Mouse (Mus musculus) urinary bladder, adult 2 months (tissue): Measurements from ENCODE around the gene Sec24c. TPM values are rescaled to one million over a fixed set of nuclear protein-coding genes. Genes with fewer than 3 reads are reported as not detected.
A peak's percentile ranks its signal among the peaks of the same experiment; 100 is the strongest.
"Not testable (repeated sequence)": the region's sequence is repeated elsewhere in the genome, so short reads cannot be mapped to it uniquely, and the experiment has no call there.

Source experiments
- DNase-seq: peaks from one replicate; pipeline ENCODE4 v3.0.0; 2022; ENCODE audit warnings: low spot score
- polyA plus RNA-seq: library from polyadenylated mRNA; depleted of rRNA; stranded (reverse); fragments of >200 nt; gene quantifications from 2 replicates; pipeline ENCODE4 v1.2.3, GENCODE M21; 2012

Gene Sec24c
- polyA plus RNA-seq, 1 experiment: 90.1 TPM

DNA sequence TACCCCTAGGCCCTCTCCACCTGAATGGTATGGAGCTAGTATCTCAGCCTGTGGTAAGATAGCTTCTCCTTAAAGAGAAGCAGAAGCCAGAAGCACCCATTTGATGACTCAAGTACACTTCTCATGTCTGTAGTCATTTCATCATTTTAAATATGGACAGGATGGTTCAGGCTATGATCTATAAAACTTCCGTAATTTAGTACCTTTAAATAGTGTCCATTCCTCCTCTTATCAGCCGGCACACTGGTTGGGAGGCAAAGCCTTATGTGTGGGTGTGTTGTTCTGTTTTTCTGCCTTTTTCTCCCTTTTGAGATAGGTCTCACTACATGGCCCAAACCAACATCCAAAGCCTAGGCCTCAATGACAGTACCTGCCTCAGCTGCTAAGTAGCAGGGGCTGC is 24.4 kb downstream of the Sec24c start:
- DNase-seq: no peak

DNA sequence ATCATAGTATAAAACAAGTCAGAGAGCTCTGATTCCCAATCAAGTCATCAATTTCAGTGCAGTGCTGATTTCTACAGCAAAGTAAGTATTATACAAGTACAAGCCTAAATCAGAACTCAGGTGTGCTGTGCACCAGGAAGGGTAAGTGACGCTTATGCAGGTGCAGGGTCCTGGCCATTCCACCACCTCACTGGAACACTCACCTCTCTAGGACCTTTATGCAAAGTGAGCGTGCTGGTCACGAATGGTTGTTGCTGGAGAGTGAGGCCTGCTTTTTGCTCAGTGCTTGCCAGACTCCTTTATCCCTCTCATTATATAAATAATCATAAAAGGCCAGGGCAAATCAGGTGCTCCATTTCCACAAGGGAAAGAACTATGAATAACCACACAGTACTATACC is 26.3 kb downstream of the Sec24c start:
- DNase-seq: no peak

DNA sequence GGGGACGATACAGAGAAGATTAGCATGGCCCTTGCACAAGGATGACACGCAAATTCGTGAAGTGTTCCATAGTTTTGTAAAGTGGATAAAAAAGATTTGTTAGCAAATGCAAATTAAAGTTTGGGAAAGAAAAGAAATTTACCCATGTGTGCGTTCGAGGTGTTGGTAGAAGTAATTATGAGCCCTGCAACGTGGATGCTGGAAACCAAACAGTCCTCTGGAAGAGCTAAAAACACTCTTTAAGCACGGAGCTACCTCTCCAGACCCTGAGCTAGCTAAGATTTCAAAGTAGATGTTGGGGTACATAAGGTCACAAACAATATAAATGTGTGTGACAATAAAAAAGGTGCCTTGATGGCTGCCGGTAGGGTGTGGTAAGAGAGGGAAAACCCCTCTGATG is 27.4 kb downstream of the Sec24c start:
- no peak for DNase-seq

DNA sequence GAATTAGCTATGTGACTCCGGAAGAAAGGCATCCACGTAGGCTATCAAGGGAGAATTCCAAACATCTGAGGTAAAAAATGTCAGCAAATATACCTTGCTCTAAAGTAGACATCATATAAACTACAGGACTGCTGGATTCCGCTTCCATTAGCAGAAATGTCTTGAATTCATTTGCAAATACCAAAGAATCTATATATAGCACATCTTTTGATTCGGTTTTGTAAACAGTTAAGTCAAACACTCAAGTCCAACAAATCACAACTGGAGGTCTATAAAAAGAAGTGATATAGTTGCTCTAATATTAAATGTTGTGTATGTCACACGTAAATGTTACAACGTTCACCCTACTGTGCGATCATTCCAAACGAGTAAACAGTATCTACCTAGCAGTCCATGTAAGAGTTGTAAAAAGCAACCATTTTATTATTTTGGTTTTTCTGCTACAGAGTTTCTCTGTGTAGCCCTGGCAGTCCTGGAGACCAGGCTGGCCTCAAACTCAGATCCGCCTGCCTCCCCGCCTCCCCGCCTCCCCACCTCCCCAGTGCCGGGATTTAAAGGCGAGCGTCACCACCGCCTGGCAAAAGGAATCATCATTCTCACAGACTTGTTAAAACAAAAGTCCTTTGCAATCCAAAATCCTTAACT is 28.1 kb downstream of the Sec24c start:
- no peak for DNase-seq

DNA sequence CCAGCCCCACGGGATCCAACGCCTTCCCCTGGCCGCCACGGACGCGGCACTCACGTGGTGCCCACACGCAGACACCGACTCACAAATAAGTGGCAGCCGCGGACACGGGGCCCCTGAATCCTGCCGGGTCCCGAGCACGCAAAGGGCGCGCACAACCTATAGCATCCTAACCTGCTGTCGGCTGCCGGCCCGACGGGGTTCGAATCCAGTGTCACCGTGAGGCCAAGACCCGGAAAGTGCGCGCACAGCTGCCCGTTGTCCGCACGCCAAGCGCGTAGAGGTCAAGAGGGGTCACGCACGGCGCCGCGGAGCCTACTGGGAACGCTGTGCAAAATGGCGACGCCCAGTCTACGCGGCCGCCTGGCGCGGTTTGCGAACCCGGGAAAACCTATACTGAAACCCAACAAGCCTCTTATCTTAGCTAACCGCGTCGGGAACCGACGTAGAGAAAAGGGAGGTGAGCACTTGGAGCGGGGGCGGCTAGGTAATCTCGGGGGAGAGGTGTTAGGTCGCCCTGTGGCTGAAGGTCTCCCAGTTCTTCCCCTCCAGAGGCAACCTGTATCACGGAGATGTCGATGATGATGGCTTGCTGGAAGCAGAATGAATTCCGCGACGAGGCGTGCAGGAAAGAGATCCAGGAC is 28.8 kb downstream of the Sec24c start, which contains the start of gene Chchd1:
Gene Chchd1 (plus strand): TSS at position 266 of the 641 bp plus-strand sequence.
- DNase-seq: peak; percentile 93

DNA sequence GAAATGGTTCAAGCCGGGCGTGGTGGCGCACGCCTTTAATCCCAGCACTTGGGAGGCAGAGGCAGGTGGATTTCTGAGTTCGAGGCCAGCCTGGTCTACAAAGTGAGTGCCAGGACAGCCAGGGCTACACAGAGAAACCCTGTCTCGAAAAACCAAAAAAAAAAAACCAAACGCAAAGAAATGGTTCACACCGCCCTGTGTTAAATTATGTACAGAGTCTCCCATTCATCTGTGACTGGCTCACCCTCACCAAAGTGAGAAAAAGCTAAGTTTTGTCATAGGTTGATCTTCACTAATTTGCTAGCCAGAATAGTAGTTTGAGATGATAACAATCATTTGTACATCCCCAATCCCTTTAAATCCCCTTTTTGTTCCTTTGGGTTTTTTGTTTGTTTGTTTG is 29.4 kb downstream of the Sec24c start:
- not testable (repeated sequence) for DNase-seq

DNA sequence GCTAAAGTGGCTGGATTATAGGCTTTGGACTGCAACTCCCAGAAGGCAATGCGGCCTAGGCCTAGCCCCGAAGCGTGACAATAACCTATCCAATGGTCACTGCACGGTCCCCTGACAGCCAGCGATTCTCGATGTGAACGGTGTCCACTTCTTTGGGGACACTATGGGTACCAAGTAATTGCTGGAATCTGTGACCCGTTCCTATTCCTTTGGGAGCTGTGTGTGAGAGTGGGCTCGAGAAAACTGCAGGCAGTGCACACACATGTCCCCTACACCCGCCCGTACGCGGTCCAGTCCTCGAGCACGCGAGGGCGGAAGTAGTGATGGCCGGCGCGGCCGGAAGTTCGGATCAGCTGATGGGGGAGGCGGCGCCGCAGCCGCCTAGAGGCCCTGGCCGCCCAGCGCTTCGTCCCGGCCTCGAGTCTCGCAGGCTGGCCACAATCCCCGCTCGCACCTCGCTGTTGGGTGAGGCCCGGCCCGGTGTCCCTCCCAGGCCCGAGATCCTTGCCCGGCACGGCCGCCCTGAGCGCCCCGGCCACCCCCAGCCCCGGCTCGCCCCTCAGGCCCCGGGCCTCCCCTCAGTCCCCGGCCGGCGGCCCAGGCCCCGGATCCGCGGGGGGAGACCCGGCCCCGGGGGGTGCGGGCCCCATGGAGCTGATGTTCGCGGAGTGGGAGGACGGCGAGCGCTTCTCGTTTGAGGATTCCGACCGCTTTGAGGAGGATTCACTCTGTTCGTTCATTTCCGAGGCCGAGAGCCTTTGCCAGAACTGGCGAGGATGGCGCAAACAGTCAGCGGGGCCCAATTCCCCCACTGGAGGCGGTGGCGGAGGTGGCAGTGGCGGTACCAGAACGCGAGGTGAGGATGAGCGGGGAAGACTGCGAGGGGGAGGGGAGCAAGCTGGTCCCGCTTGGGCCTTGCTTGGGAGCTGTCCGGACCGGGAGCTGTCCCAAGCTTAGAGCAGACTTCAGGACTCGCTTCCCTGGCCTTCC is 33.4 kb downstream of the Sec24c start, which contains the start of gene Zswim8:
Gene Zswim8 (plus strand): TSS at position 352 of the 990 bp plus-strand sequence.
- peak; percentile 86 for DNase-seq

DNA sequence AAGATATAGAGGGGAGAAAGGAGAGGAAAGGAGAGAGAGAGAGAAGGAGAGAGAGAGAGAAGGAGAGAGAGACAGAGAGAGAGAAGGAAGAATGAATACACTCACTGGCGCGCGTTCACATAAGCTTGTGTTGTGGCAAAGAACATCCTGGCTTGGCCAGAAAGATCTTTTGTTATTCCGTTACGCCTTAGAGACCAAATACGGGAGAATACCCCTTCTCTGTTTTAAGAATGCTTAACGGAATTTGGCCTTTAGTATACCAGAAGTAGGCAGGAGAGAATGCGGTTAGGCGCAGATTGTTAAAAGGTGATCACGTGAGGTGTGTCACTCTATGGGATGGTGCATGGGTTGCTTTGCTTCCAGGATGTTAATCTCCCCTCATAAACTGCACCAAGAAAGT is 34.1 kb downstream of the Sec24c start:
- no peak for DNase-seq

DNA sequence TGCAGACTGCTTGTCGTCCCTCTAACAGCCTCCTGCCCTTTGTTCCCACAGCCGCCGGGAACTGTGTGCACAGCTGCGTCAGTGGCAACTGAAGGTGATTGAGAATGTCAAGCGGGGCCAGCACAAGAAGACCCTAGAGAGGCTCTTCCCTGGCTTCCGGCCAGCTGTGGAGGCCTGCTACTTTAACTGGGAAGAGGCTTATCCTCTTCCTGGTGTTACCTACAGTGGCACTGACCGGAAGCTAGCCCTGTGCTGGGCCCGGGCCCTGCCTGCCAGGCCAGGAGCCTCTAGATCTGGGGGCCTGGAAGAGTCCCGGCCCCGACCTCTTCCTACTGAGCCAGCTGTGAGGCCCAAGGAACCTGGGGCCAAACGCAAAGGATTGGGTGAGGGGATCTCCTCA is 39.7 kb downstream of the Sec24c start:
- no peak for DNase-seq

DNA sequence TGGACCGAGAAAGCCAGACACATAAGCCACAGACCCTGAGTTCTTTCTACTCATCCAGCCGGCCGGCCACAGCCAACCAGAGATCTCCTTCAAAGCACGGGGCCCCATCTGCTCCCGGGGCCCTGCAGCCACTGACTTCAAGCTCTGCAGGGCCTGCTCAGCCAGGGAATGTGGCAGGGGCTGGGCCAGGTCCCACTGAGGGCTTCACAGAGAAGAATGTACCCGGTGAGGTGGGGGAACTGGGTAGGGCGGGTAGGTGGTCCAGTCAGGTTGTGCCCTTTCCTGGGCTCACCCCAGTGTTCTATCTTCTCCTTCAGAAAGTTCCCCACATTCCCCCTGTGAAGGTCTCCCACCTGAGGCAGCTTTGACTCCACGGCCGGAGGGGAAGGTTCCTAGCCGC is 44.3 kb downstream of the Sec24c start:
- DNase-seq: no peak

DNA sequence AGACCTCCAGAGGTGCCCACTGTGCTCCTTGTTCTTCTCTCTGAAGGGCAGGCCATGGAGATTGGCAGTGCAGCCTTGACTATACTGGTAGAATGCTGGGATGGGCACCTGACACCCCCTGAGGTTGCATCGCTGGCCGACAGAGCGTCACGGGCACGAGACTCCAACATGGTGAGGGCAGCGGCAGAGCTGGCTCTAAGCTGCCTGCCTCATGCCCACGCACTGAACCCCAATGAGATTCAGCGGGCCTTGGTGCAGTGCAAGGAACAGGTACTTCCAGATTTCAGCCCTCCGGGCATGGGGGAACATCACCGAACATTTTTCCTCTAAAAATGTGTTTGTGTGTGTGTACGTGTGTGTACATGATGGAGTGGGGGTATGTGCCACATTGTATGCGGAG is 45.7 kb downstream of the Sec24c start:
- DNase-seq: no peak

DNA sequence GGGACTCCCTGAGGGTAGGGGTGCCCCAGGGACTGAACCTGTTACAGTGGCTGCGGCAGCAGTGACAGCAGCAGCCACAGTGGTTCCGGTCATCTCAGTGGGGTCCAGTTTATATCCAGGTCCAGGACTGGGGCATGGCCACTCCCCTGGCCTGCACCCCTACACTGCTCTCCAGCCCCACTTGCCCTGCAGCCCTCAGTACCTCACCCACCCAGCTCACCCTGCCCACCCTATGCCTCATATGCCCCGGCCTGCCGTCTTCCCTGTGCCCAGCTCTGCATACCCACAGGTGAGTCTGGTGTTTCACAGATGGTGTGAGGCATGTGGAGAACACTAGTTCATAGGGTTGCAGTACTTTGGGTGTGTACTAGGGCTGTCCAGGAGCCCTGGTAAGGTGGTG is 47.3 kb downstream of the Sec24c start:
- no peak for DNase-seq

DNA sequence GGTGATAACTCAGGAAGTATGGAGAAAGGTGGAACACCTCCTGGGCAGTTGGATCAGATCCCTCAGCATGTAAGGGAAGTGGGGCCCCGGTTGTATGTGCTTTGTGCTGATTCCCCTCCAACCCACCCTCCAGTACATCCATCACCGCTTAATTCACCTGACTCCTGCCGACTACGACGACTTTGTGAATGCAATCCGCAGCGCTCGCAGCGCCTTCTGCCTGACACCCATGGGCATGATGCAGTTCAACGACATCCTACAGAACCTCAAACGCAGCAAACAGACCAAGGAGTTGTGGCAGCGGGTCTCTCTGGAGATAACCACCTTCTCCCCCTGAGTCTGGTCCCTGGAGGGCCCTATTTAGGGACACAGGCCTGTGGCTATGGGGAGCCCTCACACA is 48.9 kb downstream of the Sec24c start:
- DNase-seq: no peak

DNA sequence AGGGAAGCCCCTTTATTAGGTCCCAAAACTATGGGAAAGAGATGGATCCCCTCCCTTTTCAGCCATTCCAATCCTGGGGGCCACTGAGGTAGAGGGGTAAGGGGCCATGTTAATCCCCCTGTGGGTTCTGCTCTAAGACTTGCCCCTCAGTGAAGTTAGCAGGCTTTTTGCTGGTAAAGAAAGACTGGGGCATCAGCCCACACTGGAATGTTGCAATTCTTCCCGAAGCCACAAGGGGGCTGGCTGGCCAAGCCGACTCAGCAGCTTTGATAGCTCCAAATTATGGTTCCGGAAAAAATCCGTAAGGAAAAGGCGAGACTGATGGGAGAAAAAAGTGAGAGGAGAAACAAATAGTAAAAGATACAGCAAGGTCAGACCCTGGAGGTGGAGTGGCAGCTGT is 49.9 kb downstream of the Sec24c start:
- DNase-seq: no peak

DNA sequence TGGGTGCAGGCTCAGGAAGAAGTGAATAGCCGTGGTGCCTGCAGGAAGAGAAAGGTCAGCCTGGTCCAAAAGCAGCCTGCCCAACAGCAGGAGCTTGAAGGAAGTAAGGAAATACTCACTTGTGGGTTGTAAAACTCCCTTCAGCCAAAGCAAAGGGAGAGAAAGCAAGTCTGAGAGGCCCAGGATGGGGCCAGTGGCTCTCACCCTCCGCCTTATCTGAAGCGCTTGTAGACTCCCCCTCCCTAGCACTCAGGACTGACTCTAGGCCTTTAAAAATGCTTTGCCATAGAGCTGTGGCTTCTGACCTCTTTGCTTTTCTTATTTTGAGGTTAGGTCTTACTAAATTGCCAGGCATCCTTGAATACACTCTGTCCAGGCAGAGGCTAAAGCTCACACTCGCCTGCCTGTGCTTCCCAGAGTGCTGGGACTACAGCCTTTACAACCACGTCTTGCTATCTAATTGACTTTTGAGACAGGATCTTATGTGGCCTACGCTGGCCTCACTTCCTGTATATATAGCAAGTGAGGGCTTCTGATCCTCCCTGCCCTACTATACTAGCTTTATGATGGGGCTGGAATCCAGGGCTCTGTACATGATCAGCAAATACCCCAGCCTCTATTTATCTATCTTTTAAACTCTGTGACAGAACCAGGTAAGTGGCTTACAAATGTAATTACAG is 51.7 kb downstream of the Sec24c start:
- DNase-seq: no peak

DNA sequence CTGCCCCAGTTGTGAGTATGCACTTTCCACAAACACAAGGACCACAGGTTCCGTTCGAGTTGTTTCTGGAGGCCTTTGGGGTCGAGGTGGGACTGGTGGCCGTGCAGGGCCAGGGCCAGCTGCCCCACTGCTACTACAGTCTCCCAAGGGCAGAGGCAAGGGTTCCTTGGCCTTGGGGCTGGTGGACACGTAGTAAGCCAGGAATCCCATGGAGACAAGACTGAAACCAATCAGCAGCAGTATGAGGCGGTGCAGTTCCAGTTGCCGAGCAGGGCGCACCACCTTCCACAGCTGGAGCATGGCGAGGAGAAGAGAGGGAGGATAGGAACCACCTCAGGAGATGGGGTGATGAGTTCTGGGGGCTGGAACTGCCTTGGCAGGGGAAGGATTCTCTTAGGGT is 55.8 kb downstream of the Sec24c start:
- DNase-seq: no peak

DNA sequence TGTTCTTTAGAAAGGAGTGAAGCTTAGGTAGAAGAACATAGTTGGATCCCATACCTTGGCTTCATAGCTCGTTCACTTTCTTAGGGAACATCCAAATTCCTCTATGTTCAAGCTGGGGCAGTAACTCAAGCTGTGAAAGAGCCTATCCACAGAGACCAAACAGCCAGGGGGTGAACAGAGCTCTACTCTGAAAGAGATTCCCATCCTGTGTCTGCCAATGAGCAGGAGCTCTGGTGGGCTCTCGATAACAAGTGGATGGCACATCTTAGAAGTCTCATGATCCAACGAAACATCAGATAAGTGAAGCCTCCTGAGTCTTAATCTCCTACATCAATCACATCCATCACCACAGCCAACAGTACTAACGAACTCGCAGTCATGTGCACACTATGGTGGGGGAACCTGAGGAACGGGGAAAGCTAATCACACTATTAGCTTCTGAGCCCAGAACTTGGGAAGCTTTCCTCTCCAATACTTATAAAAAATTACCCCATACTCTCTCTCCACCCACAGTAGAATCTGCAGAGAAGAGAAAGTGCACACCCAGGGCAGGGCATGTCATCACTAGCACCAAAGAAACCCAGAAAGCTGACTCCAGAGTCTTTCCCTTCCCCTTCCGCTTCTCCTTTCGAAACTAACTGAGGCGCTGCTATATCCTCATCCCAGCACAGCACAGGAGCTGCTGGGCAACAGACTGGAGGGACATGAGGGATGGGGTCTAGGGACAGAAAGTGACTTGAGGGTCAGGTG is 56.9 kb downstream of the Sec24c start:
- DNase-seq: no peak

DNA sequence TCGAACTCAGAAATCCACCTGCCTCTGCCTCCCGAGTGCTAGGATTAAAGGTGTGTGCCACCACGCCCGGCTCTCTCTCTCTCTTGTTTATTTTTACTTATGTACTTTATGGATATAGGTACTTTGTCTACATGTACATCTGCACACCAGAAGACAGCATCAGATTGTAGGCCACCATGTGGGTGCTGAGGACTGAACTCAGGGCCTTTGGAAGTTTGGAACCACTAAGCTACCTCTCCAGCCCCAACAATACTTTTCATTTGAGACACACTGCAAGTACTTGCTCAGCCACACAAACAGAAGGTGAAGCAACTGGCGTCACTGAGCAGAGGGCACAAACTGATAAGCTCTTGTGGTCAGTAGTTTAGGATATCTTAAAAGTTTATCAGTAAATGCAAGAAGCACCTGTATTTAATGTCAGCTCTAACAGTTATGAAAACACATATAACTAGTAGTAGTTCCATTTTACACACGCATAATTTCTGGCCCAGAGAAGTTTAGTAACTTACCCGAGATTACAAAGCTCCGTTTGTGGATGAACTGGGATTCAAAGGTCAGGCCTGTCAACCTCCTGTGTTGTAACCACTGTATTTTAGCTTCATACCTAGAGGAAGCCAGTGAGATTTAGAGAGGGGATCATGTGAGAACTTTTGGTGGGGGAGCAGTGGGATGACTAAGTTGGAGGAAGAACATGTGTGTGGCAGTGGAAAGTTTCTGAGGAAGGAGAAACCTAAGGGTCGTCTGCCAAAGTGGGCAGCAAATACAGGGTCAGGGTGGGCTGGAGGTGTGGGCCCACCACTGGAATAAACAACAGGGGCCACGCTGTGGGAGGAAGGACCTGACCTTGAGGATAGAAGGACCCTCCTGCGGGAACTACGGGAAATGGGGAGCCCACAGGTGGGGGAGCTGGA is 59.2 kb downstream of the Sec24c start:
- no peak for DNase-seq

DNA sequence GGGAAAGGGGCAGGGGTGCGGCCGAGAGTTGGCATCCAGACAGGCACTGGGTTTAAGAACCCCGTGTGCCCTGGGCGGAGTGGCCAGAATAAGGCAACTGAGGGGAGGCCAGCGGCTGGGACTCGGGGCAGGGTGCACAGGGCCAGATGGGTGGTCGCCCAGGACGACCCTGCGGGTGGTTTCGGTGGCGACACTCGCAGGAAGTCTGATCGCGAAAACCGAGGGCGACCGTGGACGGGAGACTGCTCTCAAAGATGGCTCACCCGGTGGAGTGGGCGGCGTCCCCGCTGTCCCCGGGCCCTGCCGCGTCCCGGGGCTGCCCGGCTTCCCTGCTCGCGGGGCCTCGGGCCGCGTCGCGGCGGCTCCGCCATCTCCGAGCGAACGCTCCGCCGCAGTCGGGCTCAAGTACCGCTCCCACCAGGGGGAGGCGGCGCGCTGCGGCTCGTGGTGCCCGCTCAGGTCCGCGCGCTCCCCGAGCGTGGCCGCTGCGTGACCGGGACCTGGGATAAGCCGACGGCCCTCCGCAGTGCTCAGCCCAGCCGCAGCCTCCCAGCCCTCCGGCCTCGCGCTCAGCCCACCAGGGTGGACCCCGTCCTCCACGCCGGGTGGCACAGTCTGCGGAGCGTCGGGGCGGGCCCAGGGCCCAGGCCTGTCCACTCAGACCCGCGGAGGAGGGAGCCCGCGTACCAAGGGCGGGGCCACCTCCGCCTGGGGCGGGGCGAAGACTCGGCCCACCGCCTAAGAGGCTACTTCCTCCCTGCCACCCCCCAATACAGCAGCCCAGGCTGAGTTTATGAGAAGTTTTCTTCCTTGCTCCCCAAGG is 60.1 kb downstream of the Sec24c start, which contains the start of gene Ndst2:
Gene Ndst2 (minus strand): TSS at position 611 of the 823 bp plus-strand sequence.
- peak; percentile 90 for DNase-seq
